Mouse (Mus musculus) mature B cell (primary cell): ENCODE measurements around the gene Fkbp3.

ENCODE experiments used
- in situ Hi-C: fragments of 300-500 bp; cut with MboI; formaldehyde crosslinking; loops from 2 replicates; pipeline ENCODE4 v1.14.3; 2019

Fkbp3 gene

DNA sequence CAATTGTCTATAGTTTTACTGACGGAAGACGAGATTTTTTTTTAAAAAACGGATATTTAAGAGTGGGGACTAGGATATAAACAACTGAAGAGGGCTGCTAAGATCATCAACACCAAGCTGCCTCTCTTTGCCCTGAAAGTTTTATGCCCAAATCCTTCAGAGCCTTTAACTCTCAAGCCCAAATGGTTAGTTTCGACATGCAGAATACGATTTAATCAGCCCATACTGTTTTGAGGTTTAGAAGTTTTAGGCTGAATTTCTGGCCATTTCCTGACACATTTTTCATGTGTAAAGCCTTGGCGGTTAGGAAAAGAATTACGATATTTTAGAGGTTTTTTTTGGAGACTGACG, 38.0 kb downstream of the Fkbp3 start:
- in situ Hi-C loops = no loop called here

DNA sequence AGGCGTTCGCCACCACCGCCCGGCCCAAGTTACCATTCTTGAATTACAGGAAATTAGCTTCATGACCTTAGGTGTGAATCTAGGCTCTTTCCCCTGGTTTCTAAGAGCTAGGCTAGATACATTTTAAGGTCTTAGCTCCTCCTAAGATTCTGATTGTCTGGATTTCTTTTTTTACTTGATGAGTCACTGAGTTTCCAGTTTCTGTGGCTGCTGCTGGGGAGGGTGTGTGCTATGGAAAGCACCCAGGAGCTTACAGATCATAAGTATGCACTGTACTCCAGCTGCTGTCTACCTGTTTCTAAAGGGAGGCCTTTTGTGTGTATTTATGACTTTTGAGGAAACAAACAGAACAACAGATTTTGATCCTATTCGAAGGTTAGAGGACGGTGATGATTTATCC, 51.0 kb downstream of the Fkbp3 start:
- in situ Hi-C loops = no loop called here
